Mouse (Mus musculus) embryo, embryonic 11.5 days (tissue): Measurements from ENCODE around the gene Olfr465-ps1.

Source experiments
- DNase-seq: peaks from one replicate; pipeline ENCODE4 v3.0.0-alpha.2; 2012; ENCODE audit warnings: low read depth, low spot score

Olfr465-ps1 gene

DNA sequence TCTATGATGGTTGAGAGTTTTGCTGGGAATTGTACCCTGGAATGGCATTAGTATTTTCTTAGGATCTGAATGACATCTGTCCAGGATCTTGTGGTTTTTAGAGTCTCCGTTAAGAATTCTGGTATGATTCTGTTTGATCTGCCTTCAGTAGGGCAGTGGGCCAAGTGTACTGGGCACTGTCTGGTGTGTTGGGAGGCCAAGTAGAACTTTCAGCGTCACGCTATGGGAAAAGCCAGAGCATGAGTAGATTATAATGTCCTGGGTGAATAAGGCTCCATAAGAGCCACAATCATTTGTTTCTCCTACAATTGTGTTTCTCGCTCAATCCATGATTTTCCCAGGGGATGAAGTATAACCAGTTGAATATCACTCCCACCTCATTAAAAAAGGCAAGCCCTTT is at the start of gene Olfr465-ps1:
Gene Olfr465-ps1 (plus strand): TSS at position 301 of the 400 bp plus-strand sequence.
- no peak for DNase-seq

DNA sequence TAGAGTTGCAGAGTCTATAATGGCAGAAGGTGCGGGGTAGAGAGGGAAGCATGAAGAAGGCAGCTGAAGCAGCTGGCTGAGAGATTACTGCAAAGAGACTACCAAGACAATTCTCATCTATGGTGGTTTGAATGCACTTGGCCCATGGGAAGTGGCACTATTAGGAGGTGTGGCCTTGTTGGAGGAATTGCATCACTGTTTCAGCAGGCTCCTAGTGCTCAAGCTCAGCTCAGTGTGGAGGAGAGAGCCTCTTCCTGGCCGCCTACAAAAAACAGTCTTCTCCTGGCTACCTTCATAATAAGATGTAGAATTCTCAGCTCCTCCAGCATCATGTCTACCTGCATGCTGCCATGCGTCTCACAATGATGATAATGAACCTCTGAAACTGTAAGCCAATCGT is 42.0 kb upstream of the Olfr465-ps1 start:
- no peak for DNase-seq

- no peak for DNase-seq
These were observed 40.9 kb upstream of the Olfr465-ps1 start for GRCm38 (mm10) chr13:65097018-65097417.

DNA sequence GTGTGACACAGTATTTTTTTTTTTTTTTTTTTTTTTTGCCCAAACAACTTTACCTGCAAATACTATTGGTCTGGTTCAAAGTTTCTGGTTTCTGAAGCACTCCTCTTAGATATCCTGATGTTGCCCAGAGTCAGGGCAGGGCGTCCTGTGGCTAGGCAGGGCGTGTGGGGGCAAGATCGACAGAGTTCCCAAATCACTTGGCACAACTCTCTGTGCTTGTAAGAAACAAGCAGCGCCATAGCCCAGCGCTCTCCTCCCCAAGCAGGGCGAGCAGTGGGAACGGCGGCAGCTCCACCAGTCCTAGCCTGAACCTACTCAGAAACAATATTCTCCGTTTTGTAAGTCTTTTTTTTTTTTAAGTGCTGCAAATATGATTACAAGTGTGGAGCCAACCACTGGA is 37.2 kb upstream of the Olfr465-ps1 start:
- no peak for DNase-seq

GRCm38 (mm10) chr13:65101232-65101631 is 36.7 kb upstream of the Olfr465-ps1 start:
- DNase-seq, result no peak

GRCm38 (mm10) chr13:65111961-65112360 is 25.9 kb upstream of the Olfr465-ps1 start:
- DNase-seq, result no peak

- peak; percentile 84 for DNase-seq
These were observed 25.3 kb upstream of the Olfr465-ps1 start, which contains the start of gene Mfsd14b for GRCm38 (mm10) chr13:65112459-65113110. Mfsd14b (minus strand) TSS chr13:65112975.

GRCm38 (mm10) chr13:65113239-65113638 is 24.6 kb upstream of the Olfr465-ps1 start:
- DNase-seq, result no peak

DNA sequence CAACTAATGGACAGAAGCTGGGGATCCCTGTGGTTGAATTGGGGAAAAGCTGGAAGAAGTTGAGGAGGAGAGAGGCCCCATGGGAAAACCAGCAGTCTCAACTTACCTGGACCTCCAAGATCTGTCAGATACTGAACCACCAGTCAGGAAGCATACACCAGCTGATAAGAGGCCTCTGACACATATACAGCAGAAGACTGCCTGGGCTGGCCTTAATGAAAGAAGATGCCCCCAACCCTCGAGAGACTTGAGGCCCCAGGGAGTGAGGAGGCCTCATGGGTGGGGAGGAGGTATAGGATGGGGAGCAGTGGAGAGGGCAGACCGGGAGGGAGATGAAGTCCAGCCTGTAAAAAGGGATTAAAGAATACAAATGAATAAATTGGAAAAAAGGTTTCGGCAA is 16.9 kb upstream of the Olfr465-ps1 start:
- DNase-seq, result no peak

DNA sequence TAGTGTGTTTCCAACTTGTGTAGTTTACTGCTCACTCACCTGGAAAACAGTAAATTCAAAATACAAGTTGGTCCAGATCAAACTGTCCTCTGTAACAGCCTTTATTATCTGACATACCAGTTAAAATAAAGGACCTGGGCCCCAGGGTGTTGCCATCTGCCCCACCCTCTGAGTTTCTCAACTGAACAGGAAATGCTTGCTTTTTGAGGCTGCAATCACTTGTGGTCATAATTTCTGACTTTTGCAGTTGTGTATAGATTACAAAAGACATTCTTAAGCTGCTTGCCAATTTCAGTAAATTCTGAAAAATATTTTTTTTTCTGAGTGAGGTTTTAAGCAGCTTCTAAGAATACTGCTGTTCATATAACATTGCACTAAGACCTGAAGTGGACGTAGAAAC is 15.8 kb upstream of the Olfr465-ps1 start:
- no peak for DNase-seq

DNA sequence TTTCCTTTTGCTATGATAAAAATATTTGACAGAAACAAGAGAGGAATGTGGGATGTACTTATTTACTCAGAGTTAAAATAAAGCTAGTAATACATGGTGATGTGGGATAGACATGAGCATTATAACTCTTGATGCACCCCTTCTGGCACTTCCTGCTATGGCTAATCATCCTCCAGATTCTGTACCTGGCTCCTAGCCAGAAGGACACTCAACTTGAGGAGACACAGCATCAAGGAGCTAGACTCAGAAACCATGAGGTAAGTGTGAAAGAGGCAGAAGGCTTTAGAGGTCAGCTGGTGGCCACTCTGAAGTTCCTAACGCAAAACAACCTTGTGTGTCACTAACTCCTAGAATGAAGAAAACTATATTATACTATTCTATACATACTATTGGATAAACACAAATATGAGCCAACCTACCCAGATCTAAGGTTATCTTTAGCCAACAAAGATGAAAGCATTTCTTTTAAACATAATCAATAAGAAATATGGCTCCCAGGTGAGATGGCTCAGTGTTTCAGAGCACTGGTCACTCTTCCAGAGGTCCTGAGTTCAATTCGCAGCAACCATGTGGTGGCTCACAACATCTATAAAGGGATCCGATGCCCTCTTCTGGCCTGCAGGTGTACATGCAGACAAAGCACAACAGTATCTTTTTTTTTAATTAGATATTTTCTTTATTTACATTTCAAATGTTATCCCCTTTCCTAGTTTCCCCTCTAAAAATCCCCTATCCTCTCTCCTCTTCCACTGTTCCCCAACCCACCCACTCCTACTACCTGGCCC is 10.6 kb upstream of the Olfr465-ps1 start:
- DNase-seq, result no peak

GRCm38 (mm10) chr13:65149940-65150339 is 12.1 kb downstream of the Olfr465-ps1 start, which contains the start of gene Olfr466:
Olfr466 (plus strand) TSS chr13:65150240.
- no peak for DNase-seq

GRCm38 (mm10) chr13:65174102-65174501 is 36.2 kb downstream of the Olfr465-ps1 start:
- no peak for DNase-seq

DNA sequence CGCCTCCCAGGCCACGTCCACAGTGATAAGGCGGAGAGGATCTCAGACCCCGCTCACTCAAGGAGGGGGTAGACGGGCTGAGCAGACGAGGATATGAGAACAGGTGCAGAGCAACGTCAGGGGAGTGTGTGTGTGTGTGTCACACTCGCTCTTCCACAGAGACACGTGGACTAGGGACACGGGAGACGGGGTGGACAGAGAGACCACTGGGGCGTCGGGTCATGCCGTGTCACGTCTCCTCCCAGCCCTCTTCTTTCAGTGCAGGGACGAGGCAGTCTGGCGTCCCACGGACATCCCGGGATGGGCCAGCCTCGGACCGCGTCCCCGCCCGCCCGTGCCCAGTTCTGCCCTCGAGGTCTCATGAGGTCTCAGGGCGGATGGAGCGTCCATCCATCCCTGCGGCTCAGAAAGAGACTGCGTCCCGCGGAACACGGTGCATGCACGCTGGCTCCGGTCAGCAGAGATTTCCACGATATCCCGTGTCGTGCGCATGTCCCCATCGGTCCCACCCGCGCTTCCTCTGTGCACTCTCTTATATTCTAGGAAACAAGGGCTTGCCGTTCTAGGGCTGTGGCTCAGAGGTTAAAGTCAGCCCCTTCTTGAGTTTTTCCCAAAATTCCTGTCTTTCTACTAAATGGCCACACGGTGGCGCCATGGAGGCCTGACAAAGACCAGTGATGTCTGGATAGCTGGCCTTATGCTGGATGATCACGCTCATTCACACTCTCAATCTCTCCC is 38.0 kb downstream of the Olfr465-ps1 start:
- DNase-seq, result peak; percentile 47

- DNase-seq, result no peak
These were observed 38.7 kb downstream of the Olfr465-ps1 start for GRCm38 (mm10) chr13:65176472-65177091.
